Mouse (Mus musculus): ENCODE measurements at regions not wholly inside any gene's neighbourhood (a gene's known extent, or its start where the extent isn't known, plus 50 kb on each side); places are given as distances from the start of the nearest gene placed in this dataset.

GRCm38 (mm10) chr15:42915195-42915594, 2781.0 kb downstream of the 9330182O14Rik start:
- no peak for TF ChIP-seq CTCF (IDR thresholded peaks at IDR 0.05; ENCODE audit: extremely low read depth, insufficient read depth, low read length)
- no peak for TF ChIP-seq POLR2A (IDR thresholded peaks at IDR 0.05; ENCODE audit: extremely low read depth, insufficient read depth, low read length)

Measured in cortical plate, adult 2 months (tissue).